Mouse (Mus musculus): ENCODE data around the gene Exoc8. TPM values are rescaled to one million over a fixed set of nuclear protein-coding genes. Genes with fewer than 3 reads are reported as not detected.

Gene Exoc8
- total RNA-seq (2021): 10 to 100 TPM; 35.6 TPM
- long read RNA-seq, experiment 1, full-length matches to known transcripts: 19 of 19 reads
- long read RNA-seq, experiment 1, partial matches to known transcripts: 0 of 19 reads
- long read RNA-seq, experiment 1, other reads (novel, unspliced or antisense): 0 of 19 reads
- long read RNA-seq, experiment 2, full-length matches to known transcripts: 27 of 27 reads
- long read RNA-seq, experiment 2, partial matches to known transcripts: 0 of 27 reads
- long read RNA-seq, experiment 2, other reads (novel, unspliced or antisense): 0 of 27 reads

DNA sequence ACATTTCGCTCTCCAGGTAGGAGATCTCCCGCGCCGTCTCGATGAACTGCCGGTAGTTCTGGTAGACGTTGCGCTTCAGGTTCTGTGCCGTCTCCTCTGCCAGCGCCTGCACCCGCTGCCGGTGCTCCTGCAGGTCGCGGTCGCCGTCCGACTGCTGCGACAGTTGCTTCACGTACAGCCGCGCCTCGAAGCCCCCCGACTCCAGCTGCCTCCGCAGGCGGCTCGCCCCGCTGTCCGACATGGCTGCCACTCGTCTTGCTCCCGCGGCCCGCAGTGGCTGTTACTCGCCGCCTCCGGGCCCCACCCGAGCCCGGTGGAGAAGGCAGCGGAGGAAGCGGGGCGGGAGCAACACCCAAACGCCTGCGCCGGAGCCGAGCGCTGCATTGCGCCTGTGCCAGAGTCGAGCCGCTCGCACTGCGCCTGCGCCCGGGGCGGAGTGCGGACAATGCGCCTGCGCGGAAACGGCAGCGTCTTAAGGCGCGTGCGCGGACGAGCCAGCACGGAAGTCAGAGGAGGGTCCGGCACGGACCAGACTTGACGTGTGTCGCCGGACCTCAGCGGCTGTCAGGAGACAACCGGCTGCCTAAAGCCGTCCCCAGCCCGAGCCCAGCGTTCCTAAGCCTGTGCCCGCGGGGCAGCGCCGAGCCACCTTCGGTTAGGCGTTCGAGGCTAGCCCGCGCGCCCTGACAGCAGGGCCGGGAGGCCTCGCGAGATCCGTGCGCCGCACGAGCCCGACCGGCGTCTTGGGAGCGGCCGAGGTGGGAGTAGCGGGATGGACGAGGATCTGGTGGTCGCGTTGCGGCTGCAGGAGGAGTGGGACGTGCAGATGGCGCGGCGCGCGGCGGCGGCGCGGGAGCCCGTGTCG, at the start of gene Exoc8, which contains the start of gene Sprtn:
Gene Exoc8, minus strand, starts transcription at position 320 of the 865 bp plus-strand sequence.
Gene Sprtn, plus strand, starts transcription at position 501 of the 865 bp plus-strand sequence.
- peak within 1 kb of the TSS; percentile 67 for H3K4me3 ChIP-seq
- TF ChIP-seq CTCF (conservative IDR thresholded peaks at IDR 0.05): no peak
- peak; percentile 97 to 99 for DNase-seq (ENCODE audit: low spot score in 2 of 2)
- peak within 1 kb of the TSS; percentile 97 for H3K27ac ChIP-seq

DNA sequence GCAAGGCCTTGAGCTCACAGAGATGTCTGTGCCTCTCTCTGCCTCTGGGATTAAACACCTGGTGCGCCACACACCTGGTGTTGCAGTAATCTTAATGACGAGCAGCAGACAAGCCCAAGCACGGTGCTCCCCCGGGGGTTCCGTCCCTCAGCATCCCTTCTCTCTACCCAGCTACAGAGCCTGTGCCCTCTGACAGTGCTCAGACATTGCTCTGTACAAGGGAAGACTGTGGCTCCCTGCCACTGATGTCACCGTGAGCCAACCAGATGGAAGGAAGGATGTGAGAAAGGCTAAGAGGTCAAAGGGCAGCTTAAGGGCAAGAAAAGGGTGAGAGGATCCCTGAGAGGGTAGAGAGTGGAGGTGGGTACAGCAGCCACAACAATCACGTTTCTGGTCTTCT, 46.9 kb upstream of the Exoc8 start:
- no peak for TF ChIP-seq CTCF (conservative IDR thresholded peaks at IDR 0.05)
- Histone ChIP-seq H3K27ac (no peak overlapping the region), H3K4me3 (no peak overlapping the region)
- no peak for DNase-seq (ENCODE audit: low spot score in 2 of 2)

DNA sequence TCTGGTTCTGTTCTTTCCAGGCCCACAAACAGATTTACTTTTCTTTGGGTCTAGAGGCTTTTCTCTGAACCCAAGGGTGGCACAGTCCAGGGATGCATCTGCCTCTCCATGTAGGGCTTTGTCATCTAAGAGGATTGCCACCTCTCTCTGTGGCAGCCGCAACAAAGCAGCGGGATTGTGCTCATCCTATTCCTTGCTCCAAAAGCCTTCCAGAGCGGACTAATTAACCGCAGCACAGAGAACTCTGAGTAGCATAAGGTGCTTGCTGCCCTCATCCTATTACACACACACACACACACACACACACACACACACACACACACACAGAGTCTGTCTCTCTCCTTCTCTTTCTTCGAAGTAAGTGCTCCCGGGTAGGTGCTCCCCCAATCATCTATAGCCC, 46.3 kb upstream of the Exoc8 start:
- no peak overlapping the region for H3K27ac ChIP-seq
- DNase-seq (ENCODE audit: low spot score in 2 of 2): no peak
- H3K4me3 ChIP-seq: no peak overlapping the region
- TF ChIP-seq CTCF (conservative IDR thresholded peaks at IDR 0.05): no peak

DNA sequence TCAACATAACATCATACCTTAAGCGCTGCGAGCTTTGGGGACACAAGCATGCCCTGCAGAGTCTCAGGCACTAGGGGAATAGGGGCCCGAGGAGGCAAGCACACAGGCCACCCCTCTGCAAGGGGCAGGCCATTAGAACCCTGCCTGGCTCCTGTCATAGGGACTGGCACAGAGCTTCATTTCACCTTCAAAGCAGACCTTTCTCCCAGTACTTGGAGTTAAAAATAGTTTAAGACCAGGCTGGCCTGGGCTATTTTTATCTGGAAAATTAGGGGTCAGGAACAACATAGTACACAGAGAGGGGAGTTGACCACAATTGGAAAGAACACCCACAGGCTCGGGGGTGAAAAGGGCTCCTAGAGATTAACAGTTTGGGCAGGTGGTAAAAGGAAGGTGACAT, 39.8 kb upstream of the Exoc8 start:
- TF ChIP-seq CTCF (conservative IDR thresholded peaks at IDR 0.05): no peak
- H3K27ac ChIP-seq: no peak overlapping the region
- no peak for DNase-seq (ENCODE audit: low spot score in 2 of 2)
- no peak overlapping the region for H3K4me3 ChIP-seq

DNA sequence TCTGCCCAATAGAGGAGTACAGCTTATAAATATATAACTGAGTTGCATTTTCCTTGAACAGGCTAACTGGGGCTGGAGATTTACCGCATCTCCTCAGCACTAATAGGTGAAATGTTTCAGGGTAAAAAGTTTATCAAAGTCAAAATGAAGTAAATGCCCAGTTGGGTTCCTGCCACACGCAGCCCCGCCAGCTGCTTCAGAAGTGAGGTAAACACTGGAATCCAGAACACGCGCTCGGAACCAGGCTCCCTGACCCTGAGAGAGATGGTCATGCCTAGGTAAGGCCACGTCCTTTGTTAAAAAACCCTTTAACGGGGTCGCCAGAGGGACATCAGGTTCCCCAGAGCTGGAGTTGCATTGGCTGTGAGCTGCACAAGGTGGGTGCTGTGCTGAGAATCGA, 39.2 kb upstream of the Exoc8 start:
- H3K27ac ChIP-seq: no peak overlapping the region
- DNase-seq (ENCODE audit: low spot score in 2 of 2): no peak
- no peak overlapping the region for H3K4me3 ChIP-seq
- no peak for TF ChIP-seq CTCF (conservative IDR thresholded peaks at IDR 0.05)

DNA sequence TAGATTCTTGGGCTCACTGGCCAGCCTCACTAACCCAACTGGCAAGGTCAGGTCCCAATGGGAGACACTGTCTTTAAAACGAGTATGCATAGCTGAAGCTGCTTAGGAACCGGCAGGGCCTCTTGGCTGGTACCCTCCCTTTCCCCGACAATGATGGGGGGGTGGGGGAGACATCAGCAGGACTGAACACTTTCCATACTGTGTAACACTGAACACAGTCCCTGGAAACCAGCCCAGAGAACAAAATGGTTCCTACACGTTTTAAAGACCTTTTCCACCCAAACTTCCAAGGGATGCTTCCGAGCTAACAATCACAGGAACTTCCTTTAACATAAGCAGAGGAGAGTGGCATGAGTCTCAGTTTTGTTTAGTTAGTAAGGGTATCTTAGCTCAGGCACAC, 37.6 kb upstream of the Exoc8 start:
- no peak for TF ChIP-seq CTCF (conservative IDR thresholded peaks at IDR 0.05)

DNA sequence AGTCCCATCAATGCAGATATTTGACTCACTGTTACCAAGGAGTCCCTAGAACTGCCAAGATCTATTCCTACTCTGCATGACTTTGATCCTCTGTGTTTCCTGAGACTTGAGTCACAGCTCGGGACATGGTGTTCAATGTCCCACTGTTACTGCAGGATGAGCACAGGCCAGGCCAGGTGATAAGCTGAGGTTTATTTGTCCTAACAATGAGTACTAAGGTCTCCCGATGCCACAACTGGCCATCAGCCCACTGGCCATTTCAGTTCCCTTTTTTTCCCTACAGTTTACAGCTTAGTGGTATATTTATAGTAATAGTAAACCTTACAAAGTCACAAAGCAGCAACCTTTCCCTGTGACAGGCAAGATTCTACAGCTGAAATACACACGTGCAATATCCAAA, 34.9 kb upstream of the Exoc8 start:
- DNase-seq (ENCODE audit: low spot score in 2 of 2): no peak
- Histone ChIP-seq H3K27ac (no peak overlapping the region), H3K4me3 (no peak overlapping the region)
- TF ChIP-seq CTCF (conservative IDR thresholded peaks at IDR 0.05): no peak

More for the DNA sequence above, 37.6 kb upstream of the Exoc8 start:
- H3K27ac ChIP-seq: no peak overlapping the region
- H3K4me3 ChIP-seq: no peak overlapping the region
- no peak for DNase-seq (ENCODE audit: low spot score in 2 of 2)

DNA sequence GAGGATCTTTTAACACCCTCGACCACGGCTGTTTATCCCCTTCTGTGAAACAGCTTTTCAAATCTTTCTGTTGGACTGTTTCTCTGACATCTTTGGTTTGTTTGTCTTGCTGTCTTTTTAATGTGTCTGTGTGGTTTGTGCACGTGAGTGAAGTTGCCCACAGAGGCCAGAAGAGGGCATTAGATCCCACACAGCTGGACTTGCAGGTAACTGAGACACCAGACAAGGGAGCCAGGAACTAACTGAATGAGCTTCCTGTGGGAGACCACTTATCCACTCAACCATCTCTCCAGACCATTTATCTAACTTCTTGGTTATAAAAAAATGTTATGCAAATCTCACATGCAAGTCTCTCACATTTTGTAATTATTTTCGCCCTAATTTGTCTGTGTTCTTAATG, 33.1 kb upstream of the Exoc8 start:
- TF ChIP-seq CTCF (conservative IDR thresholded peaks at IDR 0.05): peak; percentile 53
- H3K4me3 ChIP-seq: no peak overlapping the region
- peak overlapping the region; percentile 43; the same call in 1 of the 2 replicates for H3K27ac ChIP-seq
- no peak for DNase-seq (ENCODE audit: low spot score in 2 of 2)

DNA sequence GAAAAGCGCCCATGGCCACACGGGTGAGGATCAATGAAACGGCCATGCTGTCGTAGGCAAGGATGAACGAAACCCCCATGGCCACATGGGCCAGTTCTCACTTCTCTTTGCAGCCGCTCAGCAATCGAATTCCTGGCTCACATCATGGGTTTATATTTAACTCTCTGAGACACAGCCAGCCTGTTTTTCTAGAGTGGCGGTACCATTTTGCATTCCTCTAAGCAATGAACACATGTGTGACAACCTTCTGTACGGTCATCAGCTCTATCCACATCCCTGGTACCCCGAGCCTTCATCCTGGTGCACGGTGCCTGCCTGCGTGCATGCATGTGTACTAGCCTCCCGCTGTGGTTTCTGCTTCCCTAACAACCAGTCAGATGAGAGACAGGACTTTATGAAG, 32.6 kb upstream of the Exoc8 start:
- no peak overlapping the region; the same call in 1 of the 2 replicates for H3K4me3 ChIP-seq
- no peak for DNase-seq (ENCODE audit: low spot score in 2 of 2)
- no peak for TF ChIP-seq CTCF (conservative IDR thresholded peaks at IDR 0.05)
- H3K27ac ChIP-seq: peak overlapping the region; percentile 43; the same call in 1 of the 2 replicates

DNA sequence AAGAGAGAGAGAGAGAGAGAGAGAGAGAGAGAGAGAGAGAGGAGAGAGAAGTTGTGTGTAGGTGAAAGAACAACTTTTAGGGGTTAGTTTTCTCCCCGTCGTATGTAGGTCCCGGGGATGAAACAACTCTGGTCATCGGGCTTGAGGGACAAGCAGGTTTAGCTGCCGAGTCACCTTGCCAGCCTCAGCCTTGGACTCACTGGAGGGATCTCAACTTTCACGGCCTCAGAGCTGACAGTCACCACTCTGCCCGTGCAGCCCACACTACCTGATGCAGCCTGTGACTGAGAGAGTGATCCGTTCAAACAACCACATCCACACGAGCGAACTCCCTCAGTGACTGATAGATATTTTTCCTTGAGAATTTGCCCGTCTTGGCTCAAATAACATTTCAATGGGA, 31.5 kb upstream of the Exoc8 start:
- Histone ChIP-seq H3K4me3 (no peak overlapping the region), H3K27ac (no peak overlapping the region)
- DNase-seq (ENCODE audit: low spot score in 2 of 2): no peak
- TF ChIP-seq CTCF (conservative IDR thresholded peaks at IDR 0.05): no peak

DNA sequence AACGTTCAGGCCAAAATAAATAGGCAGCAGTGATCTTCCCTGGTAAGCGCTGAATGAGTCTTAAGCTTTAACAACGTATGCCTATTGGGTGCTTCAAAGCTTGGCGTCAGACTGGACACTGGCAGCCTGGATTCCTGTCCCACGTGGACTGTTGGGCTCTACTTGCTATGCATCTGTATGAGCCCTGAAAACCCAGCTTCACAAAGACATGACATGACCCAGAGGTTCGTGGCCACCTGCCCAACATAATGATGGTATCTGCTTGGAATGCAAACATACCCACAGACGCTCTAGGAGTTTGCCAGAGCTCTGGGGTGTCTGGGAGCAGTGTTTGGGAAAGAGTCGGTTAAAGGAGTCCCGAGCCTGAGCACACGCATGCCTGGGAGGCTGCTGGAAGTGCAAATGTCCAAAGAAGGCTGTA, 28.9 kb upstream of the Exoc8 start:
- TF ChIP-seq CTCF (conservative IDR thresholded peaks at IDR 0.05): no peak
- Histone ChIP-seq H3K4me3 (no peak overlapping the region), H3K27ac (peak overlapping the region; percentile 28; the same call in 1 of the 2 replicates)
- DNase-seq (ENCODE audit: low spot score in 2 of 2): no peak

DNA sequence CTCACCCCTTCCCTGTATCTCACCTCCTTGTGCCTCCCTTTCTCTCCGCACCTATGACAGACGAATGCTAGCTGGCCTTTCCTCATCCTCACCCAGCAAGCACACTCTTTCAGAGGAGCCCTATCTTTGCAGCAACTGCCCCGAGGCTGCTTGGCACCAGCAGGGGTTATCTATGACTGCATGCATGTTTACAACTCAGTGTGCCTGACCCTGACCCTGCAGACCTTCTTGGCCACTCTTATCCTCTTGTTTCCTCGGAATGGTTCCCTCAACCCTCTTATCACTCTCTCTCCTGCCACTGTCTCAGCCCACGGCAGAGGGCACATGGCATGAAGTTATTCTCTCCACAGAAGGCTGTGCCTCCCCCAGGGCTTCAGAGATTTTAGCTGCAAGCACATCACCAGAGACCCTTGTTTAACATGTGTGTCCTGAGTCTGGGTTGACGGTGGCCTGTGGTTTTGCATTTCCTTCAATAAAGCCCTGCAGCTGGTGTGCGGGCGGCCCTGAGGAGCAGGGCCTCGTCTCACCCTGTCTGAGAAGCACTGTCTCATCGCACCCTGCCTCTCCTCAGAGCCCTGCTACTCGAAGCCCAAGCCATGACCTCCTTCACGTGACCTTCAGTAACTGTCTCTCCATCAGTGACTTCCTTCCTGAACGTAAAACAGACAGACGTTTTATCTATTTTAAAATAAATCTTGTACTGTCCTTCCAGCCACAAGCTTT, 28.2 kb upstream of the Exoc8 start:
- no peak overlapping the region for H3K4me3 ChIP-seq
- TF ChIP-seq CTCF (conservative IDR thresholded peaks at IDR 0.05): no peak
- H3K27ac ChIP-seq: no peak overlapping the region

More for the DNA sequence above, 28.2 kb upstream of the Exoc8 start:
- no peak for DNase-seq (ENCODE audit: low spot score in 2 of 2)

Measured in layer of hippocampus, adult 2 months (tissue).